24 mouse cellular contexts compared by ENCODE assay signal in genomic region chr14:79680652-79681051, GRCm38 (mm10). TPM values are rescaled to one million over a fixed set of nuclear protein-coding genes. Genes with fewer than 3 reads are reported as not detected.
DNase-seq lines count a peak whose midpoint lies in the region.
"Had no signal": no experiment of that assay in that cellular context is flagged by ENCODE, and none has a peak within 500 bp of the region (broad histone marks: within the 10 kb centered on the region; RNA-seq: fewer than 3 reads in every experiment).

No protein-coding gene starts in this region.

- DNase-seq in cerebellum, postnatal 14 days = peak; percentile 72 to 84
- no peak for DNase-seq in cerebellum, adult 11-12 months
- DNase-seq in heart, postnatal 36 days = peak; percentile 23 to 33
- DNase-seq in heart, embryonic 10.5 days (ENCODE audit: low spot score) = no peak
- DNase-seq in left cerebral cortex, postnatal 4 days = peak; percentile 81
- no peak for DNase-seq in left cerebral cortex, adult 11 months (ENCODE audit: low spot score)
- DNase-seq in brain, adult 2 months (ENCODE audit: low read depth, low spot score) = peak; percentile 73
- DNase-seq: adrenal gland, adult 8-10 months; cerebellum, adult 11 months; gastrocnemius, postnatal 14 days; kidney, adult 8-10 months; liver; right cerebral cortex, adult 18-20 months; thymus, postnatal 25 days had no signal

- intact Hi-C loops in heart, postnatal 36 days (cut with DNase I) = no loop called here
- intact Hi-C loops in left cerebral cortex, postnatal 4 days (cut with DNase I) = no loop called here

- no peak overlapping the region for H3K4me3 ChIP-seq in heart, embryonic 10.5 days
- H3K4me3 ChIP-seq: forebrain, embryonic 10.5 days; hindbrain, embryonic 10.5 days; midbrain, embryonic 12.5 days; neural tube, embryonic 13.5 days had no signal

- H3K27me3 ChIP-seq in heart, embryonic 10.5 days (ENCODE audit: insufficient read depth, poor library complexity, severe bottlenecking) = no peaks in the 10 kb centered on the region
- H3K27me3 ChIP-seq: midbrain, embryonic 12.5 days; neural tube, embryonic 13.5 days; Patski had no signal

- H3K27ac ChIP-seq in heart, embryonic 10.5 days = no peak overlapping the region
- H3K27ac ChIP-seq: forebrain, embryonic 10.5 days; hindbrain, embryonic 10.5 days; midbrain, embryonic 12.5 days; neural tube, embryonic 13.5 days had no signal

- no peaks in the 10 kb centered on the region for H3K36me3 ChIP-seq in heart, embryonic 10.5 days
- H3K36me3 ChIP-seq: forebrain, embryonic 10.5 days; hindbrain, embryonic 10.5 days; midbrain, embryonic 12.5 days; neural tube, embryonic 13.5 days had no signal

- H3K9me3 ChIP-seq in heart, embryonic 10.5 days = no peaks in the 10 kb centered on the region
- H3K9me3 ChIP-seq: forebrain, embryonic 10.5 days; hindbrain, embryonic 10.5 days; midbrain, embryonic 12.5 days; neural tube, embryonic 13.5 days had no signal

- 65% methylated on average over 5 of the region's 5 CpGs for WGBS in heart, embryonic 10.5 days

- no peaks in the 10 kb centered on the region for H3K4me1 ChIP-seq in heart, embryonic 10.5 days

RNA-seq across cellular contexts. Expression of gene Cnmd, which starts 18.7 kb away (rescaled TPM):
- 1 to 10 TPM; 1.1 to 1.8 TPM for total RNA-seq in heart, postnatal 36 days (2021)
- polyA plus RNA-seq in heart, embryonic 10.5 days (2016; fragmentation: Nextera tagmentation; extraction: Ambion mirVana) = 1.7 and 2.9 TPM in 2 replicates
- 1 to 10 TPM in 1 of 2 experiments, under 1 TPM in 1; 0.64 to 1.6 TPM for total RNA-seq in left cerebral cortex, postnatal 4 days (2021)
- total RNA-seq: ES-E14 had no signal
- polyA plus RNA-seq: CD4-positive, CD25-positive, alpha-beta regulatory T cell, adult 4 months; intestine, embryonic 14.5 days; large intestine, adult 2 months; small intestine, adult 2 months had no signal

Comparison
In these comparisons a context has a peak if more than half of its experiments do, and no peak if none do; other contexts are left out.
1. DNase-seq: peak in cerebellum, postnatal 14 days (2 of 2), heart, postnatal 36 days (2 of 2), left cerebral cortex, postnatal 4 days (single experiment) and brain, adult 2 months (single experiment); none in cerebellum, adult 11-12 months (single experiment), heart, embryonic 10.5 days (single experiment) and left cerebral cortex, adult 11 months (single experiment).